Mouse (Mus musculus) small intestine, adult 2 months (tissue): ENCODE measurements around the gene Cdh12.
"Not testable (repeated sequence)": the region's sequence is repeated elsewhere in the genome, so short reads cannot be mapped to it uniquely, and the experiment has no call there.

Experiments
- CTCF ChIP-seq: fragments of 200-500 bp; IDR thresholded peaks from 2 replicates; pipeline ENCODE4 v1.5.1; 2012; ENCODE audit warnings: low read depth, mild to moderate bottlenecking, control low read depth, inconsistent platforms, low read length, moderate library complexity, mixed read lengths; ENCODE audit not compliant: insufficient replicate concordance, insufficient read length; ENCODE audit errors: extremely low read depth
- POLR2A ChIP-seq: fragments of 200-500 bp; IDR thresholded peaks from 2 replicates; pipeline ENCODE4 v1.6.1; 2012; ENCODE audit warnings: low read depth, mild to moderate bottlenecking, control low read depth, inconsistent platforms, low read length, moderate library complexity

DNA sequence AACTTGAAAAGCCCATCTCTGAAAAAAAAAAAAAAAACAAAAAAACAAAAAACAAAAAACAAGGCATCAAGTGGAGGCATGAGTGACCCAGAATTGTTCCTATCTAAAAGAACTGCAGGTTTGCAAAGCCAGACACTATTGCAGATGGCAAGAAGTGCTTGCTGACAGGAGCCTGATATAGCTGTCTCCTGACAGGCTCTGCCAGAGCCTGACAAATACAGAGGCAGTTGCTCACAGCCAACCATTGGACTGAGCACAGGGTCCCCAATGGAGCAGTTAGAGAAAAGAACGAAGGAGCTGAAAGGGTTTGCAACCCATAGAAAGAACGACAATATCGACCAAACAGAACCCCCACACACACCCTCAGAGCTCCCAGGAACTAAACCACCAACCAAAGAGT is 156.7 kb downstream of the Cdh12 start:
- not testable (repeated sequence) for TF ChIP-seq CTCF, POLR2A
